Mouse (Mus musculus) lung, adult 2 months (tissue): Measurements from ENCODE around the gene Parp11.

Experiments
- CTCF ChIP-seq: fragments of 200-500 bp; IDR thresholded peaks from 2 replicates; pipeline ENCODE4 v1.5.1; 2011; ENCODE audit warnings: mild to moderate bottlenecking, low read length, control low read depth; ENCODE audit not compliant: insufficient read depth
- POLR2A ChIP-seq: fragments of 200-500 bp; IDR thresholded peaks from 2 replicates; pipeline ENCODE4 v1.6.1; 2011; ENCODE audit warnings: low read depth, mild to moderate bottlenecking, control low read depth, low read length, borderline replicate concordance; ENCODE audit errors: extremely low read depth

GRCm38 (mm10) chr6:127524442-127524841 is 77.8 kb downstream of the Parp11 start:
- peak; percentile 79 for TF ChIP-seq CTCF
- no peak for TF ChIP-seq POLR2A
